ENCODE assay signal across 8 mouse cellular contexts in the genomic region with DNA sequence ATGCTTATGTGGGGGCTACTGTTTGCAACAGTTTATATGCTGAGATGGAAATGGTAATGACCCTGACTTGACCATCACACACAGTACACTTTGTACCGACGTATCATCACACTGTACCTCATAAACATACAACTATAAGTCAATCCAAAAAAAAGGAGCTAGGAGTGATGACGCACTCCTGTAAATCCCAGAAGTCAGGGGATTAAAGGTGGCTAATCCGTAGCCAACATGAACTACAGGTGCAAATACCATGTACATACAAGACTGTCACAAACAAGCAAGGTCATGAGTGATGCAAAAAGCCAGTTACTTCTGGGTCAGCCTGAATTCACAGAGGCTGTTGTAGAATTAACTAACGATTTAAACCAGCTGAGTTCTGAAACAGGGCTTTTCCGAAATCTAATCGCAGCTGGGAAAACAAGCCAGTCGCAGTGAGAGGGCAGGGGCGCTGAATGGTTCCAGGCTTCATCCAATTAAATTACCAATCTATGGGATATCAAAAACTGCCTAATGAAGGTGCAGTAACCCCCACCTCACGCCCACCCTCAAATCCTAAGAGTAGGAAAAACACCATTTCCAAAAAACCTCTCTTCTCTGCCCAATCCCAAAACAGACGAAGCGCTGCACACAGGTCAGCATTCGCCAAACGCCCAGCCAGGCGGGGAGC. TPM values are rescaled to one million over a fixed set of nuclear protein-coding genes. Genes with fewer than 3 reads are reported as not detected.
A peak's percentile ranks its signal among the peaks of the same experiment; 100 is the strongest.
DNase-seq lines count a peak whose midpoint lies in the region; ATAC-seq and TF ChIP-seq lines count a peak whose summit lies in the region.

No protein-coding gene starts in this region.

- no peak for ATAC-seq in heart, postnatal 0 days (ENCODE audit: insufficient read depth, low read depth)
- no peak for ATAC-seq in inflammation-experienced regulatory T-cells, adult 6 months

- H3K27ac ChIP-seq in heart, postnatal 0 days (ENCODE audit: low read depth) = peak overlapping the region; percentile 80
- peak overlapping the region; percentile 90 for H3K27ac ChIP-seq in midbrain, embryonic 10.5 days (replicated peaks)

- peak; percentile 3 to 11 for DNase-seq in left cerebral cortex, postnatal 25 days (ENCODE audit: low spot score in 2 of 2)
- DNase-seq in left cerebral cortex, adult 18-20 months (ENCODE audit: low spot score in 2 of 2) = no peak
- peak; percentile 19 for DNase-seq in c-Kit-positive CD71-positive TER-119-positive erythroid progenitor cells, embryonic 14.5 days (ENCODE audit: low spot score)
- no peak for DNase-seq in heart, postnatal 0 days (ENCODE audit: low spot score)
- DNase-seq in midbrain, embryonic 10.5 days (ENCODE audit: low spot score) = no peak
- no peak for DNase-seq in gastrocnemius, postnatal 36 days
- no peak for DNase-seq in thymus, postnatal 36 days

- H3K9ac ChIP-seq in heart, postnatal 0 days (replicated peaks; ENCODE audit: low read depth, low read length) = peak overlapping the region; percentile 63

- H3K4me2 ChIP-seq in heart, postnatal 0 days (ENCODE audit: low read depth, low read length) = peak overlapping the region; percentile 66

- TF ChIP-seq EP300 in heart, postnatal 0 days (IDR thresholded peaks at IDR 0.05; ENCODE audit: low read depth) = no peak

- H3K4me1 ChIP-seq in heart, postnatal 0 days (ENCODE audit: control insufficient read depth, insufficient read depth) = 0 out of 2 replicates have a peak, but pooled peaks cover 4% of the 10 kb centered on the region
- peaks cover 19% of the 10 kb centered on the region for H3K4me1 ChIP-seq in midbrain, embryonic 10.5 days

- 14% methylated on average over 15 of the region's 15 CpGs for WGBS in heart, postnatal 0 days
- WGBS in midbrain, embryonic 10.5 days = 13% methylated on average over 15 of the region's 15 CpGs

- intact Hi-C loops in left cerebral cortex, postnatal 25 days (cut with DNase I) = loop anchor here (1.0 to 10.0 kb wide), 3 partner anchors 61 to 212 kb away; partner anchors contain the start of genes Adpgk and Arih1
- intact Hi-C loops in gastrocnemius, postnatal 36 days (cut with DNase I) = no loop called here

- H3K9me3 ChIP-seq in heart, postnatal 0 days (replicated peaks; ENCODE audit: control insufficient read depth, low read length) = no peaks in the 10 kb centered on the region
- no peaks in the 10 kb centered on the region for H3K9me3 ChIP-seq in midbrain, embryonic 10.5 days (replicated peaks)

- no peaks in the 10 kb centered on the region for H3K36me3 ChIP-seq in heart, postnatal 0 days (replicated peaks; ENCODE audit: control insufficient read depth, insufficient read depth, low read length)
- peaks cover 3% of the 10 kb centered on the region; the same call in 1 of the 2 replicates for H3K36me3 ChIP-seq in midbrain, embryonic 10.5 days

- no peak for TF ChIP-seq CTCF in heart, postnatal 0 days (IDR thresholded peaks at IDR 0.05; ENCODE audit: low read depth)

- H3K27me3 ChIP-seq in heart, postnatal 0 days (ENCODE audit: control insufficient read depth, insufficient read depth, low read length) = no peaks in the 10 kb centered on the region
- H3K27me3 ChIP-seq in midbrain, embryonic 10.5 days (ENCODE audit: low read depth, poor library complexity, severe bottlenecking) = no peaks in the 10 kb centered on the region

- H3K4me3 ChIP-seq in heart, postnatal 0 days (ENCODE audit: low read depth, low read length) = peak overlapping the region; percentile 67
- H3K4me3 ChIP-seq in midbrain, embryonic 10.5 days = peak overlapping the region; percentile 79

RNA-seq across cellular contexts. Expression of gene Bbs4, which starts 0.6 kb away (rescaled TPM):
- 10 to 100 TPM; 41.1 to 42.3 TPM for total RNA-seq in left cerebral cortex, postnatal 25 days (2021)
- total RNA-seq in left cerebral cortex, adult 18-20 months (2021) = 10 to 100 TPM; 47.5 to 47.9 TPM
- 1.7 and 3.1 TPM in 2 replicates for total RNA-seq in heart, postnatal 0 days (2014; rRNA removed; ENCODE audit: low replicate concordance)
- polyA plus RNA-seq in heart, postnatal 0 days (2015; fragmentation: Nextera tagmentation; extraction: Ambion mirVana) = 5.1 TPM in 2 replicates
- polyA plus RNA-seq in midbrain, embryonic 10.5 days (2016; fragmentation: Nextera tagmentation; extraction: Ambion mirVana) = 22.6 and 22.8 TPM in 2 replicates
- total RNA-seq in gastrocnemius, postnatal 36 days (2021) = 1 to 10 TPM; 3.5 to 3.9 TPM
- 10 to 100 TPM; 14.6 to 21.4 (median 15.5) TPM for polyA plus RNA-seq in inflammation-experienced regulatory T-cells, adult 6 months (2017; shearing (Covaris generic))

Comparison
In these comparisons a context has a peak if more than half of its experiments do, and no peak if none do; other contexts are left out.
1. DNase-seq: peak in left cerebral cortex, postnatal 25 days (2 of 2) and c-Kit-positive CD71-positive TER-119-positive erythroid progenitor cells, embryonic 14.5 days (single experiment); none in left cerebral cortex, adult 18-20 months (0 of 2), heart, postnatal 0 days (single experiment), midbrain, embryonic 10.5 days (single experiment), gastrocnemius, postnatal 36 days (0 of 2) and thymus, postnatal 36 days (0 of 2).
2. RNA of gene Bbs4, which starts 0.6 kb away (total RNA-seq): 47.5 to 47.9 TPM in left cerebral cortex, adult 18-20 months and 41.1 to 42.3 TPM in left cerebral cortex, postnatal 25 days; 3.5 to 3.9 TPM in gastrocnemius, postnatal 36 days and 1.7 to 3.1 TPM in heart, postnatal 0 days; every median in the first group is over 4 times any median in the second.